Mouse (Mus musculus) mesoderm, embryonic 11.5 days (tissue): ENCODE data around the gene Smim10l2a.
A peak's percentile ranks its signal among the peaks of the same experiment; 100 is the strongest.

Experiments used
- DNase-seq: peaks from one replicate; pipeline ENCODE4 v3.0.0-alpha.2; 2012; ENCODE audit warnings: low read depth, low spot score

Smim10l2a gene

GRCm38 (mm10) chrX:56374431-56375128 is at the start of gene Smim10l2a:
Gene Smim10l2a (plus strand): TSS chrX:56374586.
- DNase-seq: peak; percentile 43

DNA sequence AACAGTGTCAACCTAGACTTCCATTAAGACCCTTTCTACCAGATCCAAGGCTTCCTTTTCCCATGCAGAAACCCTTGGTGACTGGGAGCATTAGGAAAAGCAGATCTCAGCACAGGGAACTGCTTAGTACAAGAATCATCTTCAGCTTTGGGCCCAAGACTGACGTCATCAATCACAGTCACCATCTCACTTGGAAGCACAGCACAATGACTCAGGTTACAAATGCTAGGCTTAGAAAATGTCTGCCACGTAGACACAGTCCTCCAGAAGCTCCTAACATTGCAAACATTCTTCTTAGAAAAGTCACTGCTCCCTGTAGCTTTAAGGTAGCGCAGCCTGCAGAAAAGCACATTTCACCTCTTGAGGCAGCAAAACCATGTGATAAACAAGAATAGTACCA is 42.3 kb upstream of the Smim10l2a start:
- DNase-seq: no peak

DNA sequence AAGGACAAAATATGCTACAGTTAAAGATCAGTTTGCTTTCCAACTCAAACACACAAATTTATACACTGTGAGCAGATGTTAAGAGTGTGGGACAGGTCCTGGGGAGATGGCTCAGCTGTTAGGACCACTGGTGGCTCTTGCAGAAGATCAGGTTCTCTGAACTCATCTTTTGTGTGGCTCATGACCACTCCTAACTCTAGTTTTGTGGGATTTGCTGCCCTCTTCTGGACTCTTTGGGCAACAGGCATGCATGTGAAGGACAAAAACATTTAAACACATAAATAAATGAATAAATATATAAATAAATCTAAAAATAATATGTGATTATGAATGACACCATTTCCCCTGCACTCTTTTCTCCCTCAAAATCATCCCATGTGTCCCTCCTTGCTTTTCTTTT is 34.1 kb upstream of the Smim10l2a start:
- peak; percentile 40 for DNase-seq

DNA sequence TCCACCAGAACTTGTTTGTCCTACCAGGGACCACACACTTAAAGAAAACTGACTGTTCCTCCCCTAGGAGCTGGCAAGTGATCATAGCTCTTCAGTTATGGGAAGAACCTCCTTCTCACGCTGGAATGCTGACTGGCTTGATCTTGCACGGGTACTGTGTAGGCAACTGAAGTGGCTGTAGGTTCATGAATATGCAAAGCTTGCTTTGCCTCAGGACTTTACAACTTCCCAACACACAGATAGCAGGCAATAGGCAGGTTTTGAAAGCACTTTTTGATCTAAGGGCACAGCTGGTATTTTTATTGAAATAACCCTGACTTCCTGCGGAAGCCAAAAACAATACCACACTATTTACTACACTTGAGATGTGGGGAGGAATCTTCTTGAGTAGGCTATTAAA is 31.5 kb upstream of the Smim10l2a start:
- no peak for DNase-seq

- DNase-seq: peak; percentile 85
These were observed 28.0 kb upstream of the Smim10l2a start, which contains the start of gene Zfp449 for GRCm38 (mm10) chrX:56346176-56346931. Gene Zfp449 (plus strand): TSS chrX:56346400.

DNA sequence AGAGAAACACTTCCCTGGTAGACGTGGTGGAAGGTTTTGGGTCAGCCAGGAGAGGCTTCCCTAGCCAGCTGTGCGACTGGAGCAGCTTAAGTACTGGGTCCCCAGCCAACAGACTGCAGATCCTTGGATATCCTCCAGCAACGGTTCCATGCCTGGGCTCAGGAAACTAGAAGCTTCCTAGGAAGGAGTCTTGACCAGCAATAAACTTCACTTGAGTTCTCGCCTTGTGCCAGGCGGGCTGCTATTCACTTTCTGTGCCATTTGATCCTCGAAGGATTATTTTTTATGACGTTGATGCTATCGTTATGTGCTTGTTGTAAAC is 27.5 kb upstream of the Smim10l2a start:
- DNase-seq: peak; percentile 1

- no peak for DNase-seq
These were observed 6.5 kb downstream of the Smim10l2a start for GRCm38 (mm10) chrX:56380852-56381251.

- peak; percentile 58 for DNase-seq
These were observed 9.8 kb downstream of the Smim10l2a start for GRCm38 (mm10) chrX:56384142-56384541.

GRCm38 (mm10) chrX:56404646-56405045 is 30.3 kb downstream of the Smim10l2a start:
- DNase-seq: no peak

DNA sequence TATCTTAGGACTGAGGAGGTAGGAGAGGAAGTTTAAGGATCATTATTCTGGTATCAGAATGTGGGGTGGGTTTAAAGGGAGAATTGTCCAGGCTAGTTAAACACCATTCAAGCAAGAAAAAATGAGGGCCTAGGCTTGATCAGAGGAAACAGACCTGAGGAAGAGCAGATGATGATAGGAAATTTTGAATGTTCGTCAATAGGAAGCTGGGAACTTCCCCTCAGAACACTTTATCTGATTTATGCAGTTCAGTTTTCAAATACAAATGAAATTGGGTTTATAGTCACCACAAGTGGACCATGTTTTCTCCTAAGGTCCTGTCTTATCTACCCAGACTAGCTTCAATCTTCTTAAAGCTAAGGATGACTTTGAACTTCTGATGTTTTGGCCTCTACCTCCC is 31.1 kb downstream of the Smim10l2a start:
- no peak for DNase-seq

DNA sequence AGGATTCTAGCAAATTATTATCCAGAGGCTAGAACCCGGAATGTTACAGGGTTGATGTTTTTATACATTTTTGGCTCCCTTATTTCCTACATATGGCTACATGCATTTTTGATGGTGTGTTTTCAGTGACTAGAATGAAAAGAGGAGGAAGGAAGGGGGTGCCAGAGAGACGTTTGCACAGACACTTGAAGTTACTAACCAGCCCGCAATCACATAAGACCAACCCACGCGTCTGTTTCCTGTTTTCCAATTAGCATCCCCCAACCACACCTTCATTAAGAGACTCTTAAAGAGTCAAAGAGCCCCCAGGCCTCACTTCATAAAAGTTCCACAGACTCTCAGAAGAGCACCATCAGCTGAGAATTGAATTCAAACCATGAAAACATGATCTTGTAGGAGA is 31.7 kb downstream of the Smim10l2a start:
- no peak for DNase-seq

GRCm38 (mm10) chrX:56416277-56416676 is 41.9 kb downstream of the Smim10l2a start:
- no peak for DNase-seq

GRCm38 (mm10) chrX:56417541-56417940 is 43.2 kb downstream of the Smim10l2a start:
- DNase-seq: no peak
